Mouse (Mus musculus): Measurements from ENCODE around the gene Hrh1. TPM values are rescaled to one million over a fixed set of nuclear protein-coding genes. Genes with fewer than 3 reads are reported as not detected.

Hrh1 gene
- polyA plus RNA-seq, 1 experiment from 2014 or later = not detected

DNA sequence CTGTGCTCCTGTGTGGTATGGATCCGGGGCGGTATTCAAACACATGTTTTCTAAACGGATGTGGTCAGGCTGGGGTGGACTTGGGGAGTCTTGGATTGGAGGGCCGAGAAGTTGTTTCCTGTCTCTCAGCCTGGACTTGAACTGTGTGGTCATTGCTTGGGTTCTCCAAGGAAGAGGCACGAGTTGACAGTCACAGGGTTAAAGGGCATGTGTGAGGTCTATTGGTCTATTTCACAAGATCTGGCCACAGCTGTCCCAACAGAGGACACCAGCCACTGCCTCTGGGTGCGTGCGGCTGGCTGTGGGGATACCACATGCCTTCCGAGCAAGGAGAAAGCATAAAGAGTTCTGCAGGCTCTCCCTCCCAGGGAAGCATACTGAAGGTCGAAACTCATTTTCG, 2.7 kb downstream of the Hrh1 start:
- no peak overlapping the region for H3K4me2 ChIP-seq (ENCODE audit: low read depth, low read length)
- 42% methylated on average over 10 of the region's 10 CpGs for WGBS (ENCODE audit: insufficient replicate concordance)
- H3K36me3 ChIP-seq (ENCODE audit: control insufficient read depth, insufficient read depth) = no peaks in the 10 kb centered on the region
- H3K4me1 ChIP-seq (ENCODE audit: control insufficient read depth, low read depth, low read length) = no peaks in the 10 kb centered on the region; the same call in 1 of the 2 replicates
- H3K27ac ChIP-seq (ENCODE audit: low read length) = no peak overlapping the region
- no peak overlapping the region for H3K9ac ChIP-seq (ENCODE audit: low read depth, low read length)
- no peaks in the 10 kb centered on the region for H3K9me3 ChIP-seq (replicated peaks; ENCODE audit: control insufficient read depth, low read length)
- no peak overlapping the region for H3K4me3 ChIP-seq (ENCODE audit: low read depth, low read length)
- no peak; the same call in 1 of the 2 replicates for ATAC-seq (ENCODE audit: low read depth)
- H3K27me3 ChIP-seq (ENCODE audit: control insufficient read depth, insufficient read depth, low read depth, low read length) = peaks cover 39% of the 10 kb centered on the region

DNA sequence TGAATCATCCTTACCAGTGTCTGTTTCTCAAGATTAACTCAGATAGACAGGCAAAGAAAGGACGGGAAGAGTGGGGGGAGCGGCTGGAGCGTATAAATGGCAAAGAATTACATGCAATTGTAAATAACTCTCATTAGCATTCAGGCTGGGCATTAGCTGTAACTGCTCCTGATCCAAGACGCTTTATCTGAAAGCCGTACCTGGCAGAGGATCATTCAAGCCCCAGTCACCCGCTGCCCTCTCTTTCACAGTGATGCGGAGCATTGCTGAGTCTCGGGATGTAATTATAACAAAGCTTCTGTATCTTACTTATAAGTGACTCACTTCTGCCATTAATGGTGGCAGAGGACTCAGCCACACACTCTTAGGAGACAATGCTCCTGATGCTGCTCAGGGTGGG, 3.1 kb downstream of the Hrh1 start:
- Histone ChIP-seq H3K9me3 (replicated peaks; ENCODE audit: control insufficient read depth, low read length) (no peaks in the 10 kb centered on the region), H3K27me3 (ENCODE audit: control insufficient read depth, insufficient read depth, low read depth, low read length) (peaks cover 39% of the 10 kb centered on the region), H3K27ac (ENCODE audit: low read length) (no peak overlapping the region), H3K36me3 (ENCODE audit: control insufficient read depth, insufficient read depth) (no peaks in the 10 kb centered on the region), H3K9ac (ENCODE audit: low read depth, low read length) (no peak overlapping the region), H3K4me1 (ENCODE audit: control insufficient read depth, low read depth, low read length) (no peaks in the 10 kb centered on the region; the same call in 1 of the 2 replicates), H3K4me2 (ENCODE audit: low read depth, low read length) (no peak overlapping the region), H3K4me3 (ENCODE audit: low read depth, low read length) (no peak overlapping the region)
- ATAC-seq (ENCODE audit: low read depth) = no peak
- WGBS (ENCODE audit: insufficient replicate concordance) = 71% methylated on average over 8 of the region's 8 CpGs

DNA sequence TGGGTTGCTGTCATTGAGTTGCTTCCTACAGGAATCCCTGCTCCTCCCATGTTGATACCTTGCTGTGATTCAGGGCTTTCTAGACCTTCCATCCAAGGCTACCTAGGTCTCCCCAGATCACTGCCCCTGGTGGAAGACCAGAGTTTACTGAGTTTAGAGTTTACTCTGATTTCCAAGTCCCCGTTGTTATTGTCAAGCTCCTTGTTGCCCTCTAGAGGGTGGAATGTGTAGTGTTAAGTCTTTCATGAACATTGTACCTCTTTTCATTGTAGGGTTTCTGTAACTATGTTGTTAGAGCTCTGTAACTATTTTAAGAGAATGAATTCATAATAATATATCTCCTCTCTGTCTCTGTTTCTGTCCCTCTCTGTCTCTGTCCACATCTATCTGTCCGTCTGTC, 4.4 kb downstream of the Hrh1 start:
- no peak for ATAC-seq (ENCODE audit: low read depth)
- no peak overlapping the region for H3K4me2 ChIP-seq (ENCODE audit: low read depth, low read length)
- peaks cover 28% of the 10 kb centered on the region for H3K27me3 ChIP-seq (ENCODE audit: control insufficient read depth, insufficient read depth, low read depth, low read length)
- no peak overlapping the region for H3K9ac ChIP-seq (ENCODE audit: low read depth, low read length)
- no peaks in the 10 kb centered on the region; the same call in 1 of the 2 replicates for H3K4me1 ChIP-seq (ENCODE audit: control insufficient read depth, low read depth, low read length)
- no peaks in the 10 kb centered on the region for H3K36me3 ChIP-seq (ENCODE audit: control insufficient read depth, insufficient read depth)
- no peak overlapping the region for H3K27ac ChIP-seq (ENCODE audit: low read length)
- WGBS (ENCODE audit: insufficient replicate concordance) = 56% methylated on average over 2 of the region's 2 CpGs
- H3K4me3 ChIP-seq (ENCODE audit: low read depth, low read length) = no peak overlapping the region
- no peaks in the 10 kb centered on the region for H3K9me3 ChIP-seq (replicated peaks; ENCODE audit: control insufficient read depth, low read length)

DNA sequence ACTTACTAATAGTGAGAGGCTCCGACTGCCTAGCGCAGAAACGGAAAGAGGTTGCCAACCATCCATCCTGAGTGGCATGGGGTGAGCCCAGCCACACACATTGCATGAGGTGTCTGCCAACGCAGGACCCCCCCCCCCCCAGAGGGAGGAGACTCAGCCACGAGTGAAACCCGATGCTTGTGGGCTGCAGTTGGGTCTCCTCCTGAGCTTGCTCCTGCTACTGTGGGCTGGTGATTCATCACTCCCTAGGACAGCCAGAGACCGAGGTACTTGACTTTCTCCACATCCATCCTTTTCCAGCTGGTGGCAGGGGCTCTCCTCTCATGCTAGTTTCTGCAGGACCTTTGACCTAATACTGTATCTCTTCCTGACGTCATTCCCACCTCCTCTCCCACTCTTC, 5.9 kb downstream of the Hrh1 start:
- H3K4me3 ChIP-seq (ENCODE audit: low read depth, low read length) = no peak overlapping the region
- H3K36me3 ChIP-seq (ENCODE audit: control insufficient read depth, insufficient read depth) = no peaks in the 10 kb centered on the region
- WGBS (ENCODE audit: insufficient replicate concordance) = 23% methylated on average over 8 of the region's 8 CpGs
- no peak for ATAC-seq (ENCODE audit: low read depth)
- H3K27me3 ChIP-seq (ENCODE audit: control insufficient read depth, insufficient read depth, low read depth, low read length) = peaks cover 13% of the 10 kb centered on the region
- no peak overlapping the region for H3K27ac ChIP-seq (ENCODE audit: low read length)
- no peak overlapping the region for H3K4me2 ChIP-seq (ENCODE audit: low read depth, low read length)
- H3K9me3 ChIP-seq (replicated peaks; ENCODE audit: control insufficient read depth, low read length) = no peaks in the 10 kb centered on the region
- no peaks in the 10 kb centered on the region for H3K4me1 ChIP-seq (ENCODE audit: control insufficient read depth, low read depth, low read length)
- no peak overlapping the region for H3K9ac ChIP-seq (ENCODE audit: low read depth, low read length)

DNA sequence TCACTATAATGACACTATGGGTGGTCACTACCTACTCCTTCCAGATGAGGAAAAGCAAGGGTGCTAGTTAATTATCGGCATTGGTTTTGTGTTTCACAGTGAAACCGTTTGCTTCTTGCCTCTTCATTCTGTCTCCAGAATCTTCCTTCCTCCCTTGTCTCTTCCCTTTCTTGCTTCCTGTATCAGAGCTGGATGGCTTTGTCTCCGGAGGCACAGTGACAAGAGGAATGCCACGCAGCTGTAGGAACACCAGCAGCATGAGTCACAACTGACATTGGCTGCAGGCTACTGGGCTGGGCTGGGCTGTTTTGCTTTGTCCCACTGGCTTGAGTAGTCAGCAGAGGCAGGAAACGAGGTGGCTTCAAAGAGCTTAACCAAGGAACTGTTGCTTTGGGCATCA, 6.4 kb downstream of the Hrh1 start:
- no peak for ATAC-seq (ENCODE audit: low read depth)
- Histone ChIP-seq H3K4me3 (ENCODE audit: low read depth, low read length) (no peak overlapping the region), H3K4me2 (ENCODE audit: low read depth, low read length) (no peak overlapping the region), H3K9me3 (replicated peaks; ENCODE audit: control insufficient read depth, low read length) (no peaks in the 10 kb centered on the region), H3K27ac (ENCODE audit: low read length) (no peak overlapping the region), H3K36me3 (ENCODE audit: control insufficient read depth, insufficient read depth) (no peaks in the 10 kb centered on the region), H3K27me3 (ENCODE audit: control insufficient read depth, insufficient read depth, low read depth, low read length) (peaks cover 8% of the 10 kb centered on the region), H3K4me1 (ENCODE audit: control insufficient read depth, low read depth, low read length) (no peaks in the 10 kb centered on the region), H3K9ac (ENCODE audit: low read depth, low read length) (no peak overlapping the region)
- WGBS (ENCODE audit: insufficient replicate concordance) = 15% methylated on average over 5 of the region's 5 CpGs

DNA sequence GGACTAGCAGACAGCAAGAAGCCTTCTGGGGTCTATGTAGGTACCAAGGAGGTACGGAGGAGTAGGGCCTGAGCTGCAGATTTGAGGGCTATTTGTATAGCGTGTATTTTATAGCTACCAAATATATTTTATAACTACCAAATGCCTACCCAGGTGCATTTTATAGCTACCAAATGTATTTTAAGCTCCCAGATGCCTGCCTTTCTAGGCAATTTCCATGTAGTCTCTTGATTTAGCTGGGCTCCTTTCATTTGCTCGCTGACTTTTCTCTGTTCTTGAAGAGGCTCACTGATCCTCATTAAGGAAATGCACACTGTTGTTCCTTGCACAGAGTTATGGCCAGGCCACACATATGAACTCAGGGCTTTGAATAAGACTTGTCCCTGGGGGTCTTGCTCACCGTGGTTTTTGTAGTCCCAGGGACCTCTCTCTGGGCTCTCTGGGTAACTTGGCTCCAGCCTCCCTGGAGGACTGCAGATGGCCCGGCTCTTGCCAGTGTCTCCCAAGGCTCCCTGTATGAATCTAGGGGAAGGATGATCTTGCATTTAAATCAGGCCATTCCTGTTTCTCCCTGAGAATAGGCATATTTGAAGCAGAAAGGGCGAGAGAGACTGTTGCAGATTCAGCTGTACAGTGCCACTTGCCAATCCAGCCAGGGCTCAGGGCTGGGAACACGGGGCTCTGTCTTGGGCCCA, 7.2 kb downstream of the Hrh1 start:
- Histone ChIP-seq H3K4me3 (ENCODE audit: low read depth, low read length) (no peak overlapping the region), H3K9ac (ENCODE audit: low read depth, low read length) (no peak overlapping the region), H3K27me3 (ENCODE audit: control insufficient read depth, insufficient read depth, low read depth, low read length) (0 out of 2 replicates have a peak, but pooled peaks cover under 1% of the 10 kb centered on the region), H3K4me2 (ENCODE audit: low read depth, low read length) (no peak overlapping the region), H3K27ac (ENCODE audit: low read length) (no peak overlapping the region), H3K36me3 (ENCODE audit: control insufficient read depth, insufficient read depth) (no peaks in the 10 kb centered on the region), H3K9me3 (replicated peaks; ENCODE audit: control insufficient read depth, low read length) (no peaks in the 10 kb centered on the region), H3K4me1 (ENCODE audit: control insufficient read depth, low read depth, low read length) (no peaks in the 10 kb centered on the region)
- WGBS (ENCODE audit: insufficient replicate concordance) = 55% methylated on average over 7 of the region's 7 CpGs
- no peak for ATAC-seq (ENCODE audit: low read depth)

DNA sequence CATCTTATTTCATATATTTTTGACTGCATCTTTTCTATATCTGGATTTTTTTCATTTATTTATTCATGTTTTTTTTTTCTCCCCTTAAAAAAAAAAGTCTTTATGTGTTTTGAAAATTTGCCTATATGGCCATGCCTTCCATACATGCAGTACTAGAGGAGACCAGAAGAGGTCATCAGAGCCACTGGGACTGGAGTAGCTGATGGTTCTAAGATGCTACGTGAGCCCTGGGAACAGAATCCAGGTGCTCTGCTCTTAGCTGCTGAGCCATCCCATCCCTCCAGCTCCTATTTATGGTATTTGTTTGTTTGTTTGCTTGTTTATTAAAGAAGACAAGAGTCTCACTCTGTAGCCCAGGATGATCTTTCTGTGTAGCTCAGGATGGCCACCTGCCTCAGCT, 8.9 kb downstream of the Hrh1 start:
- Histone ChIP-seq H3K4me1 (ENCODE audit: control insufficient read depth, low read depth, low read length) (no peaks in the 10 kb centered on the region), H3K36me3 (ENCODE audit: control insufficient read depth, insufficient read depth) (no peaks in the 10 kb centered on the region), H3K9me3 (replicated peaks; ENCODE audit: control insufficient read depth, low read length) (no peaks in the 10 kb centered on the region), H3K4me3 (ENCODE audit: low read depth, low read length) (no peak overlapping the region), H3K9ac (ENCODE audit: low read depth, low read length) (no peak overlapping the region), H3K27me3 (ENCODE audit: control insufficient read depth, insufficient read depth, low read depth, low read length) (no peaks in the 10 kb centered on the region), H3K4me2 (ENCODE audit: low read depth, low read length) (no peak overlapping the region), H3K27ac (ENCODE audit: low read length) (no peak overlapping the region)
- WGBS (ENCODE audit: insufficient replicate concordance) = 46% methylated on average over 1 of the region's 1 CpGs
- no peak for ATAC-seq (ENCODE audit: low read depth)

DNA sequence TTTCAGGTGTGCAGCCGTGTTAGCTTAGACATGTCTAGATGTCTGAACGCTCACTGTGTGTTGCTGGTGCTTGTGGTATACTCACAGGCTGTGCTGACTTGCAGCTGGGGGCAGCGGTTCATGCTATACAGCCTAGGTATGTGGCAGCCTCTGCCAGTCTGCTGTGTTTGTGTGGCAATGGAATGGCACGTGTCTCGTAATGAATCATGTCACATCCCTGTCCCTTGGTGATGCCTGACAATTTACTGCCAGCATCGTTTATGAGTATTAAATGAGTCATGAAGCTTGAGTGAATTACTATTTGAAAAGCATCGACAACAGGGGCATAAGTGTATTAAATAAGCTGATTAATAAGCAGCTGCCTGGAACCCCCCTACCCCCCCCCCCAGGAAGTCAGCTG, 9.3 kb downstream of the Hrh1 start:
- Histone ChIP-seq H3K4me1 (ENCODE audit: control insufficient read depth, low read depth, low read length) (no peaks in the 10 kb centered on the region), H3K27ac (ENCODE audit: low read length) (no peak overlapping the region), H3K27me3 (ENCODE audit: control insufficient read depth, insufficient read depth, low read depth, low read length) (no peaks in the 10 kb centered on the region), H3K9me3 (replicated peaks; ENCODE audit: control insufficient read depth, low read length) (no peaks in the 10 kb centered on the region), H3K4me2 (ENCODE audit: low read depth, low read length) (no peak overlapping the region), H3K4me3 (ENCODE audit: low read depth, low read length) (no peak overlapping the region), H3K36me3 (ENCODE audit: control insufficient read depth, insufficient read depth) (no peaks in the 10 kb centered on the region), H3K9ac (ENCODE audit: low read depth, low read length) (no peak overlapping the region)
- ATAC-seq (ENCODE audit: low read depth) = no peak
- WGBS (ENCODE audit: insufficient replicate concordance) = 74% methylated on average over 7 of the region's 7 CpGs

DNA sequence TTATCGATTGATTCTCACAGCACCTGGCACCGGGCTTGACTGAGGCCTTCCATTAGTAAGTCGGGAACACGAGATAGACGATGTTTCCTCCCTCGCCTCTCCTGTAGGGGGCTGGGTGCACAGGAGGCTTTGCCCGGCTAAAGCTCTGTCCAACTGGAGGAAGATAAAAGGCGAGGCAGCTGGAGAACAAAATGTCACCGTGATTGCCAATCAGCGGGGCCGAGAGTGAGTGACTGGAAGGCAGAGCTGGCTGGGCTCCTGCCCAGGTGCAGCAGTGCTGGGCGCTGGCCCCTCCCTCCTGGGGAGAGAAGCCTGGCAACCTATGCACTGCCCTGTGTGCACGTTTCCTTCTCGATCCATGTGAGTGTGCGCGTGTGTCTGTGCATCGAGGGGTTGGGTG, 10.5 kb downstream of the Hrh1 start:
- H3K4me2 ChIP-seq (ENCODE audit: low read depth, low read length) = no peak overlapping the region
- H3K36me3 ChIP-seq (ENCODE audit: control insufficient read depth, insufficient read depth) = no peaks in the 10 kb centered on the region
- H3K4me1 ChIP-seq (ENCODE audit: control insufficient read depth, low read depth, low read length) = no peaks in the 10 kb centered on the region
- no peak overlapping the region for H3K9ac ChIP-seq (ENCODE audit: low read depth, low read length)
- 49% methylated on average over 17 of the region's 17 CpGs for WGBS (ENCODE audit: insufficient replicate concordance)
- no peak for ATAC-seq (ENCODE audit: low read depth)
- H3K27me3 ChIP-seq (ENCODE audit: control insufficient read depth, insufficient read depth, low read depth, low read length) = no peaks in the 10 kb centered on the region
- no peak overlapping the region for H3K4me3 ChIP-seq (ENCODE audit: low read depth, low read length)
- H3K9me3 ChIP-seq (replicated peaks; ENCODE audit: control insufficient read depth, low read length) = no peaks in the 10 kb centered on the region
- no peak overlapping the region for H3K27ac ChIP-seq (ENCODE audit: low read length)

Data from liver, embryonic 16.5 days (tissue).